22 mouse cellular contexts compared by ENCODE assay signal in the genomic region with DNA sequence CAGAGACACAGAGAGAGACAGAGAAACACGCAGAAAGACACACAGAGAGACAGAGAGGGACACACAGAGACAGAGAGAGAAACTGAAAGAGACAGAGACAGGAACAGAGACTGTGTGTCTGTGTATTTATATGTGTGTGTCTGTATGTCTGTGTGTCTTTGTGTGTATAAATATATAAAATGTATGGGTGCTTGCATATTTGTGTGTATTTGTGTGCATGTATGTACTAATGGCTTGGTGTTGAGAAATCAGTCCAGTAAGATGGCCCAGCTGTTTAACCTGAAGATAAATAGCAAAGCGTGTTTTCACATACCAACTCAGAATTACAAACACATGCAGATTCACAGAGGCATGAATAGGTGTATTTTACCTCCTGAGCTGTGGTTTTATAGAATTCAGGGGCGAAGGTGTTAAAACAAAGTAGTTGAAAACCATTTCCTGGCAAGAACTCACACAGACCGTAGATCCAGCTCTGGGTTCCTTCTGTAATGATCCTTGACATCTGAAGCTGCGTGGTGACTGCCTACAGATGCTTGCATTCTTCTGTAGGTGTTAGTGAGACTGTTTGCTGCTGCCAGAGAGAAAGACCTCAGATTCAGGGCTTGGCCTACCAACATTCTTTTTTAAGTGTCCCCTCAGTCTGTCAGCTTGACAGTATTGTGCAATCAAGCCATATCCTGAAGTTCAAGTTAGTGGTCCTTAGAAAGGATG.
DNase-seq lines count a peak whose midpoint lies in the region; ATAC-seq and TF ChIP-seq lines count a peak whose summit lies in the region.
"Had no signal": no experiment of that assay in that cellular context is flagged by ENCODE, and none has a peak within 500 bp of the region (broad histone marks: within the 10 kb centered on the region; RNA-seq: fewer than 3 reads in every experiment).

No protein-coding gene starts in this region.

- WGBS in lung, embryonic 14.5 days = 50% methylated on average over 5 of the region's 5 CpGs
- 41% methylated on average over 5 of the region's 5 CpGs for WGBS in limb, embryonic 13.5 days
- WGBS in lung, postnatal 0 days = 45% methylated on average over 5 of the region's 5 CpGs
- WGBS in forebrain, embryonic 14.5 days = 89% methylated on average over 5 of the region's 5 CpGs

- no peak overlapping the region for H3K4me2 ChIP-seq in lung, embryonic 14.5 days
- no peak overlapping the region for H3K4me2 ChIP-seq in limb, embryonic 13.5 days (replicated peaks)
- H3K4me2 ChIP-seq in lung, postnatal 0 days (replicated peaks; ENCODE audit: low read depth, low read length) = no peak overlapping the region
- H3K4me2 ChIP-seq in forebrain, embryonic 14.5 days (ENCODE audit: low read length) = no peak overlapping the region
- H3K4me2 ChIP-seq: embryonic facial prominence, embryonic 15.5 days; forebrain, embryonic 15.5 days; heart, embryonic 12.5 days; hindbrain, embryonic 14.5 days had no signal

- H3K27me3 ChIP-seq in lung, embryonic 14.5 days (ENCODE audit: insufficient read depth, low read length) = no peaks in the 10 kb centered on the region
- no peaks in the 10 kb centered on the region for H3K27me3 ChIP-seq in limb, embryonic 13.5 days
- no peaks in the 10 kb centered on the region for H3K27me3 ChIP-seq in lung, postnatal 0 days (replicated peaks; ENCODE audit: insufficient read depth, low read length)
- no peaks in the 10 kb centered on the region for H3K27me3 ChIP-seq in forebrain, embryonic 14.5 days (replicated peaks; ENCODE audit: control insufficient read depth, insufficient read depth, low read length)
- H3K27me3 ChIP-seq: embryonic facial prominence, embryonic 15.5 days; forebrain, embryonic 15.5 days; heart, embryonic 12.5 days had no signal

- ATAC-seq in lung, embryonic 14.5 days (ENCODE audit: insufficient read depth) = peak; percentile 88
- ATAC-seq in limb, embryonic 13.5 days (ENCODE audit: low FRiP score, low read depth) = peak; percentile 44; the same call in 1 of the 2 replicates
- peak; percentile 70 for ATAC-seq in lung, postnatal 0 days
- no peak for ATAC-seq in forebrain, embryonic 14.5 days
- ATAC-seq: forebrain, embryonic 15.5 days had no signal

- H3K9ac ChIP-seq in lung, embryonic 14.5 days = no peak overlapping the region
- no peak overlapping the region for H3K9ac ChIP-seq in limb, embryonic 13.5 days
- no peak overlapping the region for H3K9ac ChIP-seq in lung, postnatal 0 days (replicated peaks; ENCODE audit: low read depth)
- no peak overlapping the region for H3K9ac ChIP-seq in forebrain, embryonic 14.5 days (ENCODE audit: low read length)
- H3K9ac ChIP-seq: embryonic facial prominence, embryonic 15.5 days; forebrain, embryonic 15.5 days; heart, embryonic 12.5 days; hindbrain, embryonic 14.5 days had no signal

- TF ChIP-seq CTCF in lung, embryonic 14.5 days (IDR thresholded peaks at IDR 0.05; ENCODE audit: low read depth) = no peak
- TF ChIP-seq CTCF in lung, postnatal 0 days (IDR thresholded peaks at IDR 0.05) = no peak

- peaks cover 19% of the 10 kb centered on the region; the same call in 1 of the 2 replicates for H3K4me1 ChIP-seq in lung, embryonic 14.5 days (ENCODE audit: insufficient read depth)
- H3K4me1 ChIP-seq in limb, embryonic 13.5 days = peaks cover 37% of the 10 kb centered on the region
- peaks cover 4% of the 10 kb centered on the region; the same call in 1 of the 2 replicates for H3K4me1 ChIP-seq in lung, postnatal 0 days (ENCODE audit: insufficient read depth, low read depth, low read length)
- no peaks in the 10 kb centered on the region for H3K4me1 ChIP-seq in forebrain, embryonic 14.5 days (ENCODE audit: control insufficient read depth, insufficient read depth, low read length)

- TF ChIP-seq EP300 in lung, postnatal 0 days (IDR thresholded peaks at IDR 0.05) = peak; percentile 90

- DNase-seq in lung, embryonic 14.5 days = peak; percentile 91
- DNase-seq in lung, postnatal 14 days = no peak
- peak; percentile 92 for DNase-seq in lung, postnatal 0 days (ENCODE audit: low spot score)
- DNase-seq in lung, postnatal 4 days = peak; percentile 55 to 75
- no peak for DNase-seq in spleen, postnatal 36 days (ENCODE audit: low spot score in 2 of 2)
- DNase-seq in ovary, adult 18-20 months (ENCODE audit: low spot score) = no peak
- DNase-seq in forebrain, embryonic 14.5 days (ENCODE audit: low spot score) = no peak
- DNase-seq: adrenal gland, adult 2 months; adrenal gland, postnatal 25 days; cerebellum, adult 18-20 months; cerebellum, postnatal 14 days; embryo, embryonic 11 days; gastrocnemius, postnatal 10 days; heart, adult 2 months had no signal

- H3K27ac ChIP-seq in lung, embryonic 14.5 days (ENCODE audit: low read depth) = peak overlapping the region; percentile 1; the same call in 1 of the 2 replicates
- H3K27ac ChIP-seq in limb, embryonic 13.5 days = no peak overlapping the region
- peak overlapping the region; percentile 66 for H3K27ac ChIP-seq in lung, postnatal 0 days (ENCODE audit: low read length)
- H3K27ac ChIP-seq in forebrain, embryonic 14.5 days (ENCODE audit: low read depth, low read length) = no peak overlapping the region
- H3K27ac ChIP-seq: embryonic facial prominence, embryonic 15.5 days; forebrain, embryonic 10.5 days; forebrain, embryonic 15.5 days; heart, adult 2 months; hindbrain, embryonic 10.5 days; hindbrain, embryonic 14.5 days had no signal

- H3K9me3 ChIP-seq in lung, embryonic 14.5 days (ENCODE audit: low read depth, low read length) = no peaks in the 10 kb centered on the region
- H3K9me3 ChIP-seq in limb, embryonic 13.5 days = peaks cover 8% of the 10 kb centered on the region; the same call in 1 of the 2 replicates
- H3K9me3 ChIP-seq in lung, postnatal 0 days (ENCODE audit: low read length) = no peaks in the 10 kb centered on the region
- H3K9me3 ChIP-seq in forebrain, embryonic 14.5 days (replicated peaks; ENCODE audit: control insufficient read depth, low read length) = no peaks in the 10 kb centered on the region; the same call in 1 of the 2 replicates
- H3K9me3 ChIP-seq: embryonic facial prominence, embryonic 15.5 days had no signal

- H3K36me3 ChIP-seq in lung, embryonic 14.5 days (ENCODE audit: insufficient read depth) = no peaks in the 10 kb centered on the region
- H3K36me3 ChIP-seq in limb, embryonic 13.5 days = no peaks in the 10 kb centered on the region
- no peaks in the 10 kb centered on the region for H3K36me3 ChIP-seq in lung, postnatal 0 days (ENCODE audit: insufficient read depth, low read length)
- H3K36me3 ChIP-seq in forebrain, embryonic 14.5 days (ENCODE audit: control insufficient read depth, insufficient read depth, low read length) = no peaks in the 10 kb centered on the region
- H3K36me3 ChIP-seq: embryonic facial prominence, embryonic 15.5 days; forebrain, embryonic 10.5 days; forebrain, embryonic 15.5 days; heart, embryonic 12.5 days had no signal

- no peak overlapping the region for H3K4me3 ChIP-seq in lung, embryonic 14.5 days (ENCODE audit: low read depth, low read length)
- no peak overlapping the region for H3K4me3 ChIP-seq in limb, embryonic 13.5 days
- no peak overlapping the region for H3K4me3 ChIP-seq in lung, postnatal 0 days (ENCODE audit: low read depth, low read length)
- H3K4me3 ChIP-seq in forebrain, embryonic 14.5 days (ENCODE audit: low read depth, low read length) = no peak overlapping the region
- H3K4me3 ChIP-seq: embryonic facial prominence, embryonic 15.5 days; erythroblast, embryonic 14.5 days; forebrain, embryonic 10.5 days; forebrain, embryonic 15.5 days; heart, adult 2 months; heart, embryonic 12.5 days; hindbrain, embryonic 10.5 days had no signal

Comparison
In these comparisons a context has a peak if more than half of its experiments do, and no peak if none do; other contexts are left out.
1. DNase-seq: peak in lung, embryonic 14.5 days (single experiment), lung, postnatal 0 days (single experiment) and lung, postnatal 4 days (2 of 2); none in lung, postnatal 14 days (single experiment), spleen, postnatal 36 days (0 of 2), ovary, adult 18-20 months (single experiment) and forebrain, embryonic 14.5 days (single experiment).
2. H3K27ac ChIP-seq: peak in lung, embryonic 14.5 days (single experiment) and lung, postnatal 0 days (single experiment); none in limb, embryonic 13.5 days (single experiment) and forebrain, embryonic 14.5 days (single experiment).